Mouse (Mus musculus): Measurements from ENCODE around the gene Gm17334.

DNA sequence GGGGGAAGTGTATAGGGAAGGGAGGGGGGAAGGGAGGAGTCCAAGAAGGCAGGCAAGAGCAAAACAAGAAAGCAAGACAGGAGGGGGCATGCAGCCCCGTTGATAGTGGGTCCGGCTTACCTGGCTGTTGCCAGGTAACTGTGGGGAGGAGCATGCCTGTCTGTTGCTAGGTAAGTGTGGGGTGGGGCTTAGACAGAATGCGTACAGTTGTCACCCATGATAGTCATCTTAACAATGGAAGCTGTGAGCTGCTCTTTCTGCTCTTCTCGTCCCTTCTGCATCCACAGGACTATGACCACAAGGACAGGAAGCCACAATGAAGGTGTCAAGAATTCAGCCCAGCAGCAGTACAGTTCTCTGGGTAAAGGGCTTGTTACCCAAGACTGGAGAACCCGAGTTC, 37.2 kb upstream of the Gm17334 start:
- TF ChIP-seq CTCF (IDR thresholded peaks at IDR 0.05; ENCODE audit: control insufficient read depth, insufficient read depth, insufficient read length): no peak
- no peak for TF ChIP-seq MAX (IDR thresholded peaks at IDR 0.05)
- TF ChIP-seq MYOD1 (IDR thresholded peaks at IDR 0.05; ENCODE audit: control insufficient read depth, insufficient read length, low read depth): no peak
- no peak for TF ChIP-seq FOSL1 (IDR thresholded peaks at IDR 0.05; ENCODE audit: insufficient read depth, low read length, poor library complexity, severe bottlenecking)
- TF ChIP-seq MYOG (IDR thresholded peaks at IDR 0.05; ENCODE audit: control insufficient read depth, extremely low read depth, insufficient read length): no peak

Data from C2C12 (cell line).